Mouse (Mus musculus): ENCODE measurements at regions not wholly inside any gene's neighbourhood (a gene's known extent, or its start where the extent isn't known, plus 50 kb on each side); places are given as distances from the start of the nearest gene placed in this dataset.
A peak's percentile ranks its signal among the peaks of the same experiment; 100 is the strongest.

DNA sequence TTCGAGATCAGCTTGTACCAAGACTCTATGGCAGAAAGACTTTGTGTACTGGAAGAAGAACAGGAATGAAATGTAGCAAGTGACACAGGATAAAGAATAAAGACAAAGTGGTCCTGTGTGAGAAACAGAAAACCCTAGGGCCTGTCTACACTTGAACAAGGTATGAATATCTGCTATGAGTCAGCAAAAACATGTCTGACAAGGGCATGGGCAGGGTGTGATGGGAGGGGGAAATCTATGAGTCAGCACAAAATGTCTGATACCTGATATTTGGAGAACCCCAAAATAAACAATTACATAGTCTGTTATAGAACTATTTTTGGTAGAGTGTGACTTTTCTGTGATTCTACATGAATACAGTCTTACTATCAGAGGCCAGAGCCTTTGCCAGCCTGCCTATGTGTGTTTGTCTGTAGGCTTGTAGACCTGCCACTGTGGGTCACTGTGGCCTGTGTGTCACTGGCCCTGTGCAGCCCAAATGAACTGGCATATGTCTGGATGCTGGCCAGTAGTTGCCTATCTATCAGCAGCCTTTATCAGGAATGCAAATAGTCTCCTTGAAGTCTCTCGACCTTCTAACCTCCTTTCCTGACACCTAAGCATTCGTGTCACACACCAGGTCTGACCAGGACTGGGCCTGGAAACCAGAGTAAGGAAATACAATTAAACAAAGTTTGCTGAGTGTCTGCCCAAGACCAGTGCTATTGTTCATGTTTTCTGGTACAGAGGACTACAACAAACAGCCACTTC is 71.5 kb downstream of the Fam110c start:
- TF ChIP-seq CTCF (IDR thresholded peaks at IDR 0.05; ENCODE audit: low read depth) (peak; percentile 34; the same call in 1 of the 2 replicates), EP300 (IDR thresholded peaks at IDR 0.05; ENCODE audit: low read depth) (no peak)

Data from liver, postnatal 0 days (tissue).